Mouse (Mus musculus) MEL (cell line): ENCODE measurements around the gene Vstm4. TPM values are rescaled to one million over a fixed set of nuclear protein-coding genes. Genes with fewer than 3 reads are reported as not detected.

Experiments
- DNase-seq: peaks from one replicate; pipeline ENCODE4 v3.0.0; 2011; ENCODE audit warnings: low read depth, low spot score
- H3K27ac ChIP-seq: 2 replicates; pipeline ENCODE4 v1.5.1; 2012; ENCODE audit warnings: low read depth, mild to moderate bottlenecking, control low read depth, low read length, moderate library complexity; ENCODE audit not compliant: control insufficient read depth
- H3K27me3 ChIP-seq, 2 experiments: fragments of 150-350 bp in 1 of 2; sonication (generic) in 1 of 2; 2 replicates each; pipeline ENCODE4 v1.6.1; 2012; ENCODE audit warnings: low read length in 2 of 2, mild to moderate bottlenecking in 2 of 2, improper control_type of control experiment in 1 of 2, moderate library complexity in 1 of 2; ENCODE audit not compliant: insufficient read depth in 2 of 2, control insufficient read depth in 1 of 2
- H3K36me3 ChIP-seq, 2 experiments: 2 replicates each; pipeline ENCODE4 v1.6.1; 2012 to 2014; ENCODE audit warnings: low read length in 2 of 2, improper control_type of control experiment in 1 of 2, inconsistent platforms in 1 of 2, mild to moderate bottlenecking in 1 of 2; ENCODE audit not compliant: insufficient read depth in 2 of 2, control insufficient read depth in 1 of 2
- H3K4me1 ChIP-seq, 2 experiments: fragments of 150-350 bp in 1 of 2; sonication (generic) in 1 of 2; 2 replicates each; pipeline ENCODE4 v1.6.1; 2012; ENCODE audit warnings: low read length in 2 of 2, improper control_type of control experiment in 1 of 2, mild to moderate bottlenecking in 1 of 2; ENCODE audit not compliant: insufficient read depth in 2 of 2, control insufficient read depth in 1 of 2
- H3K4me3 ChIP-seq, 2 experiments: fragments of 150-350 bp in 1 of 2; sonication (generic) in 1 of 2; 2 replicates each; pipeline ENCODE4 v1.5.1; 2012; ENCODE audit warnings: low read depth in 2 of 2, low read length in 2 of 2, mild to moderate bottlenecking in 2 of 2, moderate library complexity in 2 of 2, control low read depth in 1 of 2, improper control_type of control experiment in 1 of 2; ENCODE audit not compliant: control insufficient read depth in 1 of 2, insufficient read depth in 1 of 2
- H3K79me2 ChIP-seq: 2 replicates; pipeline ENCODE4 v1.6.1; 2012; ENCODE audit warnings: mild to moderate bottlenecking, low read length, moderate library complexity; ENCODE audit not compliant: control insufficient read depth, poor library complexity, insufficient read depth
- H3K9ac ChIP-seq: 2 replicates; pipeline ENCODE4 v1.6.1; 2012; ENCODE audit warnings: low read depth, mild to moderate bottlenecking, control low read depth, low read length, moderate library complexity; ENCODE audit not compliant: control insufficient read depth, poor library complexity, severe bottlenecking
- H3K9me3 ChIP-seq: fragments of 150-350 bp; sonication (generic); replicated peaks from 2 replicates; pipeline ENCODE4 v1.6.1; 2012; ENCODE audit warnings: mild to moderate bottlenecking, low read length, improper control_type of control experiment, moderate library complexity; ENCODE audit not compliant: insufficient read depth
- BHLHE40 ChIP-seq: IDR thresholded peaks from 2 replicates; pipeline ENCODE4 v1.6.1; 2012; ENCODE audit warnings: low read depth, mild to moderate bottlenecking, inconsistent platforms, low read length, improper control_type of control experiment, borderline replicate concordance
- CTCF ChIP-seq, 3 experiments: IDR thresholded peaks in 2 of 3; conservative IDR thresholded peaks in 1 of 3; 2 replicates each; pipeline ENCODE4 v1.5.1; 2011 to 2012; ENCODE audit warnings: low read length in 3 of 3, low read depth in 2 of 3, mild to moderate bottlenecking in 2 of 3, improper control_type of control experiment in 1 of 3, inconsistent platforms in 1 of 3, mixed read lengths in 1 of 3, moderate library complexity in 1 of 3; ENCODE audit not compliant: control insufficient read depth in 1 of 3, insufficient read depth in 1 of 3, poor library complexity in 1 of 3, severe bottlenecking in 1 of 3
- GABPA ChIP-seq: IDR thresholded peaks from 2 replicates; pipeline ENCODE4 v1.6.1; 2012; ENCODE audit warnings: low read depth, mild to moderate bottlenecking, inconsistent platforms, low read length, improper control_type of control experiment, moderate library complexity
- HCFC1 ChIP-seq: IDR thresholded peaks from 2 replicates; pipeline ENCODE4 v1.6.1; 2012; ENCODE audit warnings: low read depth, mild to moderate bottlenecking, inconsistent platforms, low read length, improper control_type of control experiment, moderate library complexity
- MAX ChIP-seq: IDR thresholded peaks from 2 replicates; pipeline ENCODE4 v1.6.1; 2011; ENCODE audit warnings: low read length, improper control_type of control experiment
- MAZ ChIP-seq: IDR thresholded peaks from 2 replicates; pipeline ENCODE4 v1.6.1; 2012; ENCODE audit warnings: low read depth, mild to moderate bottlenecking, inconsistent platforms, low read length, improper control_type of control experiment
- MEF2A ChIP-seq: IDR thresholded peaks from 2 replicates; pipeline ENCODE4 v1.6.1; 2014; ENCODE audit warnings: low read depth, mild to moderate bottlenecking, inconsistent platforms, low read length, improper control_type of control experiment; ENCODE audit not compliant: poor library complexity, insufficient replicate concordance, severe bottlenecking; ENCODE audit errors: extremely low read depth
- MXI1 ChIP-seq: IDR thresholded peaks from 2 replicates; pipeline ENCODE4 v1.6.1; 2011; ENCODE audit warnings: mild to moderate bottlenecking, low read depth, low read length, improper control_type of control experiment
- MYB ChIP-seq: IDR thresholded peaks from 2 replicates; pipeline ENCODE4 v1.6.1; 2011; ENCODE audit warnings: mild to moderate bottlenecking, low read depth, low read length, improper control_type of control experiment
- MYC ChIP-seq: IDR thresholded peaks from 2 replicates; pipeline ENCODE4 v1.6.1; 2011; ENCODE audit warnings: low read depth, mild to moderate bottlenecking, low read length, improper control_type of control experiment, moderate library complexity
- NRF1 ChIP-seq: IDR thresholded peaks from 2 replicates; pipeline ENCODE4 v1.6.1; 2014; ENCODE audit warnings: low read depth, mild to moderate bottlenecking, inconsistent platforms, low read length, improper control_type of control experiment, moderate library complexity; ENCODE audit not compliant: poor library complexity, insufficient read depth, severe bottlenecking
- POLR2A ChIP-seq, 2 experiments: IDR thresholded peaks; 2 replicates each; pipeline ENCODE4 v1.6.1; 2011 to 2012; ENCODE audit warnings: low read length in 2 of 2, mild to moderate bottlenecking in 2 of 2, control low read depth in 1 of 2, improper control_type of control experiment in 1 of 2, low read depth in 1 of 2, moderate library complexity in 1 of 2; ENCODE audit not compliant: control insufficient read depth in 1 of 2, insufficient read depth in 1 of 2, poor library complexity in 1 of 2
- POLR2AphosphoS5 ChIP-seq: IDR thresholded peaks from 2 replicates; pipeline ENCODE4 v1.6.1; 2012; ENCODE audit warnings: low read depth, borderline replicate concordance, mild to moderate bottlenecking, inconsistent platforms, low read length, moderate library complexity, mixed read lengths
- RAD21 ChIP-seq: IDR thresholded peaks from 2 replicates; pipeline ENCODE4 v1.6.1; 2011; ENCODE audit warnings: mild to moderate bottlenecking, low read depth, low read length, improper control_type of control experiment
- RCOR1 ChIP-seq: IDR thresholded peaks from 2 replicates; pipeline ENCODE4 v1.6.1; 2012; ENCODE audit warnings: low read depth, mild to moderate bottlenecking, inconsistent platforms, low read length, improper control_type of control experiment
- TAL1 ChIP-seq: IDR thresholded peaks from 2 replicates; pipeline ENCODE4 v1.6.1; 2012; ENCODE audit warnings: mild to moderate bottlenecking, inconsistent platforms, low read length, moderate library complexity, mixed read lengths
- TBP ChIP-seq: IDR thresholded peaks from 2 replicates; pipeline ENCODE4 v1.8.0; 2011; ENCODE audit warnings: low read depth, low read length, improper control_type of control experiment
- UBTF ChIP-seq: IDR thresholded peaks from 2 replicates; pipeline ENCODE4 v1.6.1; 2012; ENCODE audit warnings: low read depth, mild to moderate bottlenecking, inconsistent platforms, low read length, improper control_type of control experiment, moderate library complexity, borderline replicate concordance; ENCODE audit not compliant: insufficient read depth
- USF1 ChIP-seq: IDR thresholded peaks from 2 replicates; pipeline ENCODE4 v1.6.1; 2014; ENCODE audit warnings: low read depth, mild to moderate bottlenecking, inconsistent platforms, low read length, improper control_type of control experiment, moderate library complexity
- ZNF384 ChIP-seq: IDR thresholded peaks from 2 replicates; pipeline ENCODE4 v1.6.1; 2012; ENCODE audit warnings: low read depth, mild to moderate bottlenecking, inconsistent platforms, low read length, improper control_type of control experiment
- polyA plus RNA-seq, 2 experiments: library from polyadenylated mRNA; stranded (reverse) in 1 of 2; unstranded in 1 of 2; fragments of >175 nt in 1 of 2; fragments of >200 nt in 1 of 2; gene quantifications; 2 replicates each; pipeline versions ENCODE4 v1.2.1 to v1.2.4; 2012; ENCODE audit warnings: low replicate concordance in 2 of 2, low read depth in 1 of 2; ENCODE audit not compliant: insufficient read length in 2 of 2, insufficient read depth in 1 of 2, missing spikeins in 1 of 2
- total RNA-seq: library from RNA; depleted of rRNA; stranded (reverse); fragments of 300-350 nt; gene quantifications from 2 replicates; pipeline ENCODE4 v1.2.3, GENCODE M21; 2012

The Vstm4 gene
- total and polyA plus RNA-seq, 3 experiments, result not detected

GRCm38 (mm10) chr14:32812429-32812828 lies 44.1 kb upstream of the Vstm4 start:
- Histone ChIP-seq H3K4me3 (no peak overlapping the region), H3K36me3 (no peaks in the 10 kb centered on the region), H3K9ac (no peak overlapping the region), H3K9me3 (no peaks in the 10 kb centered on the region), H3K27ac (no peak overlapping the region), H3K79me2 (no peaks in the 10 kb centered on the region)
- TF ChIP-seq MAX, result no peak
- no peak for TF ChIP-seq ZNF384
- no peak for TF ChIP-seq TBP
- no peak for TF ChIP-seq MYC
- no peak for TF ChIP-seq MAZ
- TF ChIP-seq RCOR1, result no peak
- TF ChIP-seq MEF2A, result no peak
- TF ChIP-seq MXI1, result no peak
- TF ChIP-seq POLR2A (IDR thresholded peaks at IDR 0.05; ENCODE audit: control insufficient read depth in 1 of 2, insufficient read depth in 1 of 2, low read depth in 1 of 2, low read length in 2 of 2, poor library complexity in 1 of 2), result no peak
- TF ChIP-seq POLR2AphosphoS5, result no peak
- no peak for TF ChIP-seq CTCF (IDR thresholded peaks at IDR 0.05 in 2 of 3, conservative IDR thresholded peaks at IDR 0.05 in 1 of 3; ENCODE audit: control insufficient read depth in 1 of 3, insufficient read depth in 1 of 3, low read depth in 2 of 3, low read length in 3 of 3, poor library complexity in 1 of 3, severe bottlenecking in 1 of 3)
- no peak for TF ChIP-seq HCFC1
- no peak for TF ChIP-seq RAD21
- TF ChIP-seq, all 39 proteins: peak for 0
- DNase-seq, result peak; percentile 4
- Histone ChIP-seq H3K27me3 (no peaks in the 10 kb centered on the region), H3K4me1 (no peaks in the 10 kb centered on the region)

GRCm38 (mm10) chr14:32814961-32815360 lies 41.6 kb upstream of the Vstm4 start:
- Histone ChIP-seq H3K36me3 (no peaks in the 10 kb centered on the region), H3K27ac (no peak overlapping the region), H3K27me3 (no peaks in the 10 kb centered on the region), H3K4me1 (no peaks in the 10 kb centered on the region), H3K4me3 (no peak overlapping the region), H3K9ac (no peak overlapping the region), H3K79me2 (no peaks in the 10 kb centered on the region), H3K9me3 (no peaks in the 10 kb centered on the region)
- DNase-seq, result no peak
- TF ChIP-seq GABPA (no peak), MYB (no peak)

GRCm38 (mm10) chr14:32816533-32816932 lies 40.0 kb upstream of the Vstm4 start:
- Histone ChIP-seq H3K9ac (no peak overlapping the region), H3K27me3 (no peaks in the 10 kb centered on the region), H3K27ac (no peak overlapping the region), H3K79me2 (no peaks in the 10 kb centered on the region), H3K4me3 (no peak overlapping the region), H3K9me3 (no peaks in the 10 kb centered on the region), H3K36me3 (no peaks in the 10 kb centered on the region), H3K4me1 (no peaks in the 10 kb centered on the region)
- no peak for DNase-seq
- TF ChIP-seq NRF1, result no peak
- TF ChIP-seq USF1, result no peak
- no peak for TF ChIP-seq CTCF (IDR thresholded peaks at IDR 0.05 in 2 of 3, conservative IDR thresholded peaks at IDR 0.05 in 1 of 3; ENCODE audit: control insufficient read depth in 1 of 3, insufficient read depth in 1 of 3, low read depth in 2 of 3, low read length in 3 of 3, poor library complexity in 1 of 3, severe bottlenecking in 1 of 3)
- no peak for TF ChIP-seq MYB
- TF ChIP-seq ZNF384, result no peak
- TF ChIP-seq RCOR1, result no peak
- no peak for TF ChIP-seq TBP
- no peak for TF ChIP-seq UBTF
- no peak for TF ChIP-seq TAL1
- no peak for TF ChIP-seq BHLHE40
- TF ChIP-seq MXI1, result no peak
- TF ChIP-seq MAZ, result no peak
- no peak for TF ChIP-seq POLR2A (IDR thresholded peaks at IDR 0.05; ENCODE audit: control insufficient read depth in 1 of 2, insufficient read depth in 1 of 2, low read depth in 1 of 2, low read length in 2 of 2, poor library complexity in 1 of 2)
